Mouse (Mus musculus) brown adipose tissue, adult 24 weeks (tissue): ENCODE measurements around the gene Lhfpl3. TPM values are rescaled to one million over a fixed set of nuclear protein-coding genes. Genes with fewer than 3 reads are reported as not detected.

Experiments used
- H3K27ac ChIP-seq: fragments of 200-500 bp; replicated peaks from 2 replicates; pipeline ENCODE4 v1.5.1; 2012; ENCODE audit warnings: low read depth, mild to moderate bottlenecking, low read length
- H3K4me1 ChIP-seq: fragments of 200-500 bp; 2 replicates; pipeline ENCODE4 v1.6.1; 2012; ENCODE audit warnings: low read length, mixed read lengths; ENCODE audit not compliant: control insufficient read depth, insufficient read depth, insufficient read length
- H3K4me3 ChIP-seq: fragments of 200-500 bp; 2 replicates; pipeline ENCODE4 v1.5.1; 2012; ENCODE audit warnings: low read depth, mild to moderate bottlenecking, low read length, moderate library complexity; ENCODE audit not compliant: insufficient read depth
- polyA plus RNA-seq: library from polyadenylated mRNA; stranded (reverse); fragments of >200 nt; gene quantifications from 2 replicates; pipeline ENCODE4 v1.2.4, GENCODE M21; 2012; ENCODE audit not compliant: missing spikeins, insufficient read depth, insufficient read length

The Lhfpl3 gene
- polyA plus RNA-seq, 1 experiment = 0.40 TPM

GRCm38 (mm10) chr5:23013997-23014396 is 268.1 kb downstream of the Lhfpl3 start:
- peaks cover 3% of the 10 kb centered on the region for H3K4me1 ChIP-seq
- peak overlapping the region; percentile 57 for H3K27ac ChIP-seq
- H3K4me3 ChIP-seq = no peak overlapping the region

- Histone ChIP-seq H3K27ac (peak overlapping the region; percentile 94), H3K4me1 (peaks cover 3% of the 10 kb centered on the region), H3K4me3 (no peak overlapping the region)
Measured at GRCm38 (mm10) chr5:23015587-23016335, 269.9 kb downstream of the Lhfpl3 start.

GRCm38 (mm10) chr5:23034944-23035726 is 289.3 kb downstream of the Lhfpl3 start:
- peaks cover 3% of the 10 kb centered on the region; the same call in 1 of the 2 replicates for H3K4me1 ChIP-seq
- H3K4me3 ChIP-seq = no peak overlapping the region

GRCm38 (mm10) chr5:23035727-23036029 is 289.8 kb downstream of the Lhfpl3 start:
- peaks cover 3% of the 10 kb centered on the region; the same call in 1 of the 2 replicates for H3K4me1 ChIP-seq
- no peak overlapping the region for H3K4me3 ChIP-seq
- no peak overlapping the region for H3K27ac ChIP-seq

More at GRCm38 (mm10) chr5:23034944-23035726, 289.3 kb downstream of the Lhfpl3 start:
- H3K27ac ChIP-seq = no peak overlapping the region

GRCm38 (mm10) chr5:23040429-23040828 is 294.6 kb downstream of the Lhfpl3 start:
- Histone ChIP-seq H3K4me3 (no peak overlapping the region), H3K27ac (no peak overlapping the region), H3K4me1 (peaks cover 2% of the 10 kb centered on the region; the same call in 1 of the 2 replicates)

GRCm38 (mm10) chr5:23042862-23043261 is 297.0 kb downstream of the Lhfpl3 start:
- no peaks in the 10 kb centered on the region for H3K4me1 ChIP-seq
- H3K27ac ChIP-seq = no peak overlapping the region
- no peak overlapping the region for H3K4me3 ChIP-seq

- H3K4me1 ChIP-seq = no peaks in the 10 kb centered on the region
Measured at GRCm38 (mm10) chr5:23049083-23049663, 303.3 kb downstream of the Lhfpl3 start.

GRCm38 (mm10) chr5:23051458-23051857 is 305.6 kb downstream of the Lhfpl3 start:
- H3K4me3 ChIP-seq = no peak overlapping the region
- no peaks in the 10 kb centered on the region for H3K4me1 ChIP-seq
- H3K27ac ChIP-seq = no peak overlapping the region

More at GRCm38 (mm10) chr5:23049083-23049663, 303.3 kb downstream of the Lhfpl3 start:
- H3K4me3 ChIP-seq = no peak overlapping the region
- H3K27ac ChIP-seq = no peak overlapping the region

- no peak overlapping the region for H3K4me3 ChIP-seq
- H3K27ac ChIP-seq = no peak overlapping the region
- no peaks in the 10 kb centered on the region for H3K4me1 ChIP-seq
Measured at GRCm38 (mm10) chr5:23094894-23095293, 349.0 kb downstream of the Lhfpl3 start.

GRCm38 (mm10) chr5:23106536-23106935 is 360.7 kb downstream of the Lhfpl3 start:
- Histone ChIP-seq H3K4me3 (no peak overlapping the region), H3K4me1 (no peaks in the 10 kb centered on the region), H3K27ac (no peak overlapping the region)

- H3K27ac ChIP-seq = no peak overlapping the region
- H3K4me3 ChIP-seq = no peak overlapping the region
- no peaks in the 10 kb centered on the region for H3K4me1 ChIP-seq
Measured at GRCm38 (mm10) chr5:23111307-23111706, 365.4 kb downstream of the Lhfpl3 start.

- H3K27ac ChIP-seq = no peak overlapping the region
- H3K4me3 ChIP-seq = no peak overlapping the region
- H3K4me1 ChIP-seq = no peaks in the 10 kb centered on the region
Measured at GRCm38 (mm10) chr5:23114249-23114648, 368.4 kb downstream of the Lhfpl3 start.

GRCm38 (mm10) chr5:23126851-23127250 is 381.0 kb downstream of the Lhfpl3 start:
- Histone ChIP-seq H3K27ac (no peak overlapping the region), H3K4me3 (no peak overlapping the region), H3K4me1 (no peaks in the 10 kb centered on the region)

GRCm38 (mm10) chr5:23140183-23140921 is 394.5 kb downstream of the Lhfpl3 start:
- Histone ChIP-seq H3K27ac (no peak overlapping the region), H3K4me1 (peaks cover 9% of the 10 kb centered on the region), H3K4me3 (no peak overlapping the region)

GRCm38 (mm10) chr5:23153210-23153609 is 407.4 kb downstream of the Lhfpl3 start:
- no peak overlapping the region for H3K27ac ChIP-seq
- no peaks in the 10 kb centered on the region for H3K4me1 ChIP-seq
- no peak overlapping the region for H3K4me3 ChIP-seq
